Mouse (Mus musculus) CH12.LX (cell line): ENCODE data around the gene Hfe2. TPM values are rescaled to one million over a fixed set of nuclear protein-coding genes. Genes with fewer than 3 reads are reported as not detected.
A peak's percentile ranks its signal among the peaks of the same experiment; 100 is the strongest.

Source experiments
- DNase-seq: peaks from one replicate; pipeline ENCODE4 v3.0.0-alpha.2; 2013; ENCODE audit errors: extremely low read depth
- H3K27ac ChIP-seq: 2 replicates; pipeline ENCODE4 v1.5.1; 2012; ENCODE audit warnings: low read depth, mild to moderate bottlenecking, control low read depth, moderate library complexity; ENCODE audit not compliant: insufficient read depth
- H3K27me3 ChIP-seq: replicated peaks from 2 replicates; pipeline ENCODE3; 2012; ENCODE audit warnings: inconsistent platforms
- H3K36me3 ChIP-seq, 2 experiments: replicated peaks in 1 of 2; 2 replicates each; pipeline versions ENCODE3 to v1.6.1; 2012; ENCODE audit warnings: inconsistent platforms in 1 of 2, low read length in 1 of 2, mild to moderate bottlenecking in 1 of 2, mixed read lengths in 1 of 2, moderate library complexity in 1 of 2; ENCODE audit not compliant: control insufficient read depth in 1 of 2, insufficient read depth in 1 of 2
- H3K4me1 ChIP-seq, 2 experiments: 2 replicates each; pipeline ENCODE4 v1.6.1; 2012; ENCODE audit warnings: inconsistent platforms in 1 of 2, moderate library complexity in 1 of 2; ENCODE audit not compliant: insufficient read depth in 2 of 2, control insufficient read depth in 1 of 2
- H3K4me2 ChIP-seq: 2 replicates; pipeline ENCODE4 v1.6.1; 2012; ENCODE audit warnings: low read depth, mild to moderate bottlenecking, control low read depth; ENCODE audit not compliant: poor library complexity, insufficient read depth, severe bottlenecking
- H3K4me3 ChIP-seq, 3 experiments: fragments of 150-350 bp in 1 of 3; sonication (generic) in 1 of 3; replicated peaks in 1 of 3; 2 replicates each; pipeline versions ENCODE3 to v1.5.1; 2011 to 2012; ENCODE audit warnings: low read depth in 2 of 3, low read length in 2 of 3, mild to moderate bottlenecking in 2 of 3, moderate library complexity in 2 of 3, control low read depth in 1 of 3, improper control_type of control experiment in 1 of 3, inconsistent platforms in 1 of 3, mixed read lengths in 1 of 3; ENCODE audit not compliant: poor library complexity in 1 of 3
- H3K79me2 ChIP-seq: replicated peaks from 2 replicates; pipeline ENCODE4 v1.6.1; 2012; ENCODE audit warnings: mild to moderate bottlenecking, moderate library complexity; ENCODE audit not compliant: control insufficient read depth, poor library complexity, insufficient read depth, severe bottlenecking; ENCODE audit errors: extremely low read depth
- H3K9ac ChIP-seq: 2 replicates; pipeline ENCODE4 v1.6.1; 2012; ENCODE audit warnings: low read depth, mild to moderate bottlenecking, control low read depth, moderate library complexity; ENCODE audit not compliant: insufficient read depth
- H3K9me3 ChIP-seq: replicated peaks from 2 replicates; pipeline ENCODE3; 2012; ENCODE audit warnings: low read length, inconsistent platforms, mixed read lengths
- BHLHE40 ChIP-seq: IDR thresholded peaks from 2 replicates; pipeline ENCODE4 v1.6.1; 2011; ENCODE audit warnings: mild to moderate bottlenecking, low read depth, low read length, improper control_type of control experiment
- CHD1 ChIP-seq: IDR thresholded peaks from 2 replicates; pipeline ENCODE4 v1.6.1; 2012; ENCODE audit warnings: low read depth, low read length, improper control_type of control experiment, inconsistent platforms
- CHD2 ChIP-seq: IDR thresholded peaks from 2 replicates; pipeline ENCODE4 v1.6.1; 2011; ENCODE audit warnings: low read length, improper control_type of control experiment
- CTCF ChIP-seq, 2 experiments: IDR thresholded peaks in 1 of 2; conservative IDR thresholded peaks in 1 of 2; 2 replicates each; pipeline ENCODE4 v1.5.1; 2011 to 2012; ENCODE audit warnings: low read depth in 2 of 2, low read length in 2 of 2, improper control_type of control experiment in 1 of 2, inconsistent platforms in 1 of 2, mild to moderate bottlenecking in 1 of 2, moderate library complexity in 1 of 2
- E2F4 ChIP-seq: IDR thresholded peaks from 2 replicates; pipeline ENCODE4 v1.6.1; 2011; ENCODE audit warnings: low read depth, low read length, improper control_type of control experiment; ENCODE audit not compliant: insufficient replicate concordance
- ELF1 ChIP-seq: IDR thresholded peaks from 2 replicates; pipeline ENCODE4 v1.6.1; 2014; ENCODE audit warnings: low read depth, mild to moderate bottlenecking, inconsistent platforms, low read length, improper control_type of control experiment
- EP300 ChIP-seq: IDR thresholded peaks from 2 replicates; pipeline ENCODE4 v1.6.1; 2011; ENCODE audit warnings: low read length, improper control_type of control experiment
- ETS1 ChIP-seq: conservative IDR thresholded peaks from 2 replicates; pipeline ENCODE4 v1.6.1; 2012; ENCODE audit warnings: low read depth, mild to moderate bottlenecking, inconsistent platforms, low read length, improper control_type of control experiment, moderate library complexity
- GABPA ChIP-seq: IDR thresholded peaks from 2 replicates; pipeline ENCODE4 v1.6.1; 2012; ENCODE audit warnings: low read depth, low read length, improper control_type of control experiment, inconsistent platforms; ENCODE audit not compliant: insufficient replicate concordance
- HCFC1 ChIP-seq: IDR thresholded peaks from 2 replicates; pipeline ENCODE4 v1.6.1; 2012; ENCODE audit warnings: low read depth, mild to moderate bottlenecking, inconsistent platforms, low read length, improper control_type of control experiment
- IRF4 ChIP-seq: IDR thresholded peaks from 2 replicates; pipeline ENCODE4 v1.6.1; 2014; ENCODE audit warnings: low read depth, mild to moderate bottlenecking, inconsistent platforms, low read length, improper control_type of control experiment
- JUN ChIP-seq: IDR thresholded peaks from 2 replicates; pipeline ENCODE4 v1.6.1; 2011; ENCODE audit warnings: low read depth, mild to moderate bottlenecking, low read length, improper control_type of control experiment, moderate library complexity; ENCODE audit not compliant: insufficient read depth
- JUND ChIP-seq: conservative IDR thresholded peaks from 2 replicates; pipeline ENCODE4 v1.6.1; 2011; ENCODE audit warnings: low read depth, low read length, improper control_type of control experiment
- KAT2A ChIP-seq: IDR thresholded peaks from 2 replicates; pipeline ENCODE4 v1.6.1; 2012; ENCODE audit warnings: low read length, improper control_type of control experiment, inconsistent platforms; ENCODE audit not compliant: insufficient replicate concordance
- MAFK ChIP-seq: IDR thresholded peaks from 2 replicates; pipeline ENCODE4 v1.6.1; 2011; ENCODE audit warnings: low read length, improper control_type of control experiment; ENCODE audit not compliant: insufficient replicate concordance
- MAX ChIP-seq: IDR thresholded peaks from 2 replicates; pipeline ENCODE4 v1.6.1; 2011; ENCODE audit warnings: low read length, improper control_type of control experiment
- MAZ ChIP-seq: IDR thresholded peaks from 2 replicates; pipeline ENCODE4 v1.6.1; 2012; ENCODE audit warnings: low read depth, mild to moderate bottlenecking, inconsistent platforms, low read length, improper control_type of control experiment, moderate library complexity
- MEF2A ChIP-seq: IDR thresholded peaks from 2 replicates; pipeline ENCODE4 v1.6.1; 2014; ENCODE audit warnings: low read depth, mild to moderate bottlenecking, inconsistent platforms, low read length, improper control_type of control experiment, borderline replicate concordance
- MXI1 ChIP-seq: IDR thresholded peaks from 2 replicates; pipeline ENCODE4 v1.6.1; 2011; ENCODE audit warnings: mild to moderate bottlenecking, low read depth, low read length, improper control_type of control experiment
- MYC ChIP-seq: IDR thresholded peaks from 2 replicates; pipeline ENCODE4 v1.6.1; 2011; ENCODE audit warnings: low read depth, mild to moderate bottlenecking, improper control_type of control experiment, low read length
- NELFE ChIP-seq: IDR thresholded peaks from 2 replicates; pipeline ENCODE4 v1.6.1; 2011; ENCODE audit warnings: low read depth, low read length, improper control_type of control experiment
- NRF1 ChIP-seq: IDR thresholded peaks from 2 replicates; pipeline ENCODE4 v1.6.1; 2014; ENCODE audit warnings: low read depth, mild to moderate bottlenecking, inconsistent platforms, low read length, improper control_type of control experiment, moderate library complexity
- PAX5 ChIP-seq: IDR thresholded peaks from 2 replicates; pipeline ENCODE4 v1.6.1; 2012; ENCODE audit warnings: low read length, inconsistent platforms, mixed read lengths
- POLR2A ChIP-seq: IDR thresholded peaks from 2 replicates; pipeline ENCODE4 v1.6.1; 2011; ENCODE audit warnings: low read depth, mild to moderate bottlenecking, improper control_type of control experiment, low read length
- POLR2AphosphoS2 ChIP-seq: IDR thresholded peaks from 2 replicates; pipeline ENCODE4 v1.6.1; 2011; ENCODE audit warnings: low read depth, low read length, improper control_type of control experiment
- RAD21 ChIP-seq: IDR thresholded peaks from 2 replicates; pipeline ENCODE4 v1.6.1; 2011; ENCODE audit warnings: low read depth, mild to moderate bottlenecking, low read length, improper control_type of control experiment, moderate library complexity
- RCOR1 ChIP-seq: conservative IDR thresholded peaks from 2 replicates; pipeline ENCODE4 v1.6.1; 2012; ENCODE audit warnings: low read depth, mild to moderate bottlenecking, inconsistent platforms, low read length, improper control_type of control experiment
- SIN3A ChIP-seq: IDR thresholded peaks from 2 replicates; pipeline ENCODE4 v1.6.1; 2012; ENCODE audit warnings: low read length, improper control_type of control experiment, inconsistent platforms
- SMC3 ChIP-seq: IDR thresholded peaks from 2 replicates; pipeline ENCODE4 v1.6.1; 2011; ENCODE audit warnings: low read depth, low read length, improper control_type of control experiment
- TBP ChIP-seq: conservative IDR thresholded peaks from 2 replicates; pipeline ENCODE4 v1.6.1; 2011; ENCODE audit warnings: low read depth, low read length, improper control_type of control experiment
- TCF12 ChIP-seq: IDR thresholded peaks from 2 replicates; pipeline ENCODE4 v1.6.1; 2014; ENCODE audit warnings: low read depth, mild to moderate bottlenecking, inconsistent platforms, low read length, improper control_type of control experiment
- UBTF ChIP-seq: IDR thresholded peaks from 2 replicates; pipeline ENCODE4 v1.6.1; 2012; ENCODE audit warnings: low read depth, mild to moderate bottlenecking, inconsistent platforms, low read length, improper control_type of control experiment, moderate library complexity
- USF1 ChIP-seq: IDR thresholded peaks from 2 replicates; pipeline ENCODE4 v1.6.1; 2014; ENCODE audit warnings: low read depth, mild to moderate bottlenecking, inconsistent platforms, low read length, improper control_type of control experiment
- USF2 ChIP-seq: conservative IDR thresholded peaks from 2 replicates; pipeline ENCODE4 v1.6.1; 2011; ENCODE audit warnings: low read depth, low read length, improper control_type of control experiment
- ZC3H11A ChIP-seq: IDR thresholded peaks from 2 replicates; pipeline ENCODE4 v1.6.1; 2012; ENCODE audit warnings: low read depth, mild to moderate bottlenecking, inconsistent platforms, low read length, improper control_type of control experiment
- ZKSCAN1 ChIP-seq: IDR thresholded peaks from 2 replicates; pipeline ENCODE4 v1.6.1; 2012; ENCODE audit warnings: low read depth, inconsistent platforms, low read length, improper control_type of control experiment, borderline replicate concordance
- ZMIZ1 ChIP-seq: IDR thresholded peaks from 2 replicates; pipeline ENCODE4 v1.6.1; 2012; ENCODE audit warnings: low read depth, mild to moderate bottlenecking, inconsistent platforms, low read length, improper control_type of control experiment
- ZNF384 ChIP-seq: IDR thresholded peaks from 2 replicates; pipeline ENCODE4 v1.6.1; 2012; ENCODE audit warnings: low read depth, low read length, improper control_type of control experiment, inconsistent platforms
- dilution Hi-C: fragments of 300-500 bp; cut with MboI; formaldehyde crosslinking; loops from 2 replicates; pipeline ENCODE4 v1.14.3; 2020; ENCODE audit warnings: low sequenced_read_pairs; ENCODE audit not compliant: extremely low pct_unique_long_range_greater_than_20kb, extremely low pct_ligation_motif_present
- in situ Hi-C: fragments of 300-500 bp; cut with MboI; formaldehyde crosslinking; loops from 3 replicates; pipeline ENCODE4 v1.14.3; 2019; ENCODE audit warnings: low sequenced_read_pairs, low pct_ligation_motif_present, low pct_unique_long_range_greater_than_20kb, mixed read lengths
- polyA plus RNA-seq: library from polyadenylated mRNA; unstranded; fragments of >175 nt; gene quantifications from 2 replicates; pipeline ENCODE4 v1.2.1, GENCODE M21; 2012; ENCODE audit warnings: low read depth; ENCODE audit not compliant: insufficient read length
- total RNA-seq, 2 experiments: library from RNA; depleted of rRNA; stranded (reverse); fragments of 300-350 nt in 1 of 2; fragments of >200 nt in 1 of 2; gene quantifications; 2 replicates each; pipeline ENCODE4 v1.2.3; 2012 to 2014

The Hfe2 gene
- total and polyA plus RNA-seq, 3 experiments = not detected

- TF ChIP-seq CHD1 (peak; percentile 73; the same call in 1 of the 2 replicates), IRF4 (no peak), MYC (no peak), GABPA (no peak), JUN (no peak), TBP (peak; percentile 99), BHLHE40 (no peak), RAD21 (no peak), ZNF384 (no peak), MEF2A (no peak; the same call in 1 of the 2 replicates), MXI1 (no peak), USF2 (no peak), MAFK (peak; percentile 97), RCOR1 (no peak), EP300 (no peak), ZKSCAN1 (no peak), POLR2AphosphoS2 (no peak), SIN3A (peak; percentile 58; the same call in 1 of the 2 replicates), ELF1 (peak; percentile 93), PAX5 (no peak), MAZ (no peak), NRF1 (peak; percentile 68), ZC3H11A (no peak), POLR2A (no peak), E2F4 (0 out of 2 replicates have a peak, but pooled peaks have one; percentile 54), CTCF (conservative IDR thresholded peaks at IDR 0.05 in 1 of 2, IDR thresholded peaks at IDR 0.05 in 1 of 2; ENCODE audit: low read depth in 2 of 2, low read length in 2 of 2) (no peak), NELFE (no peak), UBTF (no peak; the same call in 1 of the 2 replicates), SMC3 (no peak), MAX (no peak), HCFC1 (no peak), KAT2A (peak; percentile 83; the same call in 1 of the 2 replicates), CHD2 (no peak), ZMIZ1 (no peak), USF1 (no peak), JUND (no peak; the same call in 1 of the 2 replicates), TCF12 (no peak), ETS1 (no peak)
Measured at GRCm38 (mm10) chr3:96500289-96500621, 24.7 kb upstream of the Hfe2 start.

More at GRCm38 (mm10) chr3:96500289-96500621, 24.7 kb upstream of the Hfe2 start:
- DNase-seq = peak; percentile 88
- no peaks in the 10 kb centered on the region for H3K36me3 ChIP-seq
- peaks cover 0 to 18% of the 10 kb centered on the region in 2 experiments; a peak in 1 of 4 replicates for H3K4me1 ChIP-seq
- H3K27ac ChIP-seq = peak overlapping the region; percentile 77; the same call in 1 of the 2 replicates
- H3K9ac ChIP-seq = peak overlapping the region; percentile 87
- peak overlapping the region; percentile 69 for H3K4me2 ChIP-seq
- H3K9me3 ChIP-seq = no peaks in the 10 kb centered on the region
- dilution Hi-C loops = no loop called here
- H3K27me3 ChIP-seq = peaks cover 3% of the 10 kb centered on the region
- H3K79me2 ChIP-seq = no peaks in the 10 kb centered on the region
- in situ Hi-C loops = loop anchor here (10.0 kb wide), 1 partner anchor 175 kb away; no protein-coding TSS in a partner anchor
- H3K4me3 ChIP-seq = peak overlapping the region; percentile 73 to 98 (median 81)
